Mouse (Mus musculus): ENCODE data around the gene Cad.

Cad gene

DNA sequence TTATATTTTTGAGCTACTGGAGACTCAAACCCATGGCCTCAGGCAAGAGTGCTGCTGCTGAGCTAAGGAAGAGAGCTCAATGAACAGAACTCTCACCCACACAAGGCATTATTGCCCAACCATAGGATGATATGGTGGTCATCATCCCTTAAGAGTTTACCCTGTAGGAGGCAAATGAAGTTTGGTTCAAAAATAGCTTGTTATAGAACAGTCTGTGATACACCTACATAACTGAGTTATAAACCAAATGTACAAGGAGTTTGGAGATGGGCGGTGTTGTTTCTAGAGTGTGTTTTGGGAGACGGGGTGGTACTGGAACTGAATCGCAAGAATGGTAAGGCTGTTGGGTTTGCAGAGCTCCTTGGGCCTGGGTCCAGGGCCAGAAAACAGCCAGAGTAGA lies 15.2 kb downstream of the Cad start:
- in situ Hi-C loops (cut with MboI; ENCODE audit: low sequenced_read_pairs) = no loop called here

DNA sequence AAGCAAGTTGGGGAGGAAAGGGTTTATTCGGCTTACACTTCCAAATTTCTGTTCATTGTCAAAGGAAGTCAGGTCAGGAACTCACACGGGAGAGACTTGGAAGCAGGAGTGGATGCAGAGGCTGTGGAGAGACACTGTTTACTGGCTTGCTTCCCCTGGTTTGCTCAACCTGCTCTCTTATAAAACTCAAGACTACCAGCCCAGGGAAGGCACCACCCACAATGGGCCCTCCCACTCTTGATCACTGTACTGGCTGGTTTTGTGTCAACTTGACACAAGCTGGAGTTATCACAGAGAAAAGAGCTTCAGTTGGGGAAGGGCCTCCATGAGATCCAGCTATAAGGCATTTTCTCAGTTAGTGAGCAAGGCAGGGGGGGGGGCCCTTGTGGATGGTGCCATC lies 16.5 kb downstream of the Cad start:
- in situ Hi-C loops (cut with MboI; ENCODE audit: low sequenced_read_pairs) = no loop called here

- in situ Hi-C loops (cut with MboI; ENCODE audit: low sequenced_read_pairs) = no loop called here
Observed at GRCm38 (mm10) chr5:31071821-31072220, 17.2 kb downstream of the Cad start.

DNA sequence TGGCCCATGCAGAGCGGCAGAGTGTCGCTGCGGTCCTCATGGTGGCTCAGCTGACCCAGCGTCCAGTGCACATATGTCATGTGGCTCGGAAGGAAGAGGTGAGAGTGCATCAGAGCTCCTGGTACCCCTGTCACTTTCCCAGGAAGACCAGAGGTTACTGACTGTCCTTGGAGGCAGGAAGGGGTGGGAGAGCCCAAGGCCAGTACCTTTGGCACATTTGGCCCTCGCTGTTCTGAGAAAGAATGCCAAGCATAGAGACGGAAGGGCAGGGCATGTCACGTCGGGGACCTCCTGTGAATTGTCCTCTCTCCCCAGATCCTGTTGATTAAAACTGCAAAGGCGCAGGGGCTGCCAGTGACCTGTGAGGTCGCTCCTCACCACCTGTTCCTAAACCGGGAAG lies 18.6 kb downstream of the Cad start:
- in situ Hi-C loops (cut with MboI; ENCODE audit: low sequenced_read_pairs) = no loop called here

DNA sequence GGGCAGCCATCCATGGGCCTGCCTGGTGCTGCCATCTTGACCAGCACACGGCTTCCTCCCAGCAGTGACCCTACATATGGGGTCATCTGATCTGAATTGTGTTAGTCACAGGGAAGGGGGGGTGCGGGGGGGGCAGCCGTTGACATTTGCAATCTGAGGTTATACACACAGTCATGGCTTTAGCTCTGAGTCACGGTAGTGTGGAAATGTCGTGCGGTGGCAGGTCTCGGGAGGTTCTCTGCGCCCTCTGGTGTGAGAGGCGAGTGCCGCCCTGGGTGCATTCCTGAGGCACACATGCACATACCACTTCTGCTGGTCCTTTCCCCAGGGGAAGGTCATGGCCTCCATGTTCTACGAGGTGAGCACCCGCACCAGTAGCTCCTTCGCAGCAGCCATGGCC lies 21.8 kb downstream of the Cad start:
- in situ Hi-C loops (cut with MboI; ENCODE audit: low sequenced_read_pairs) = no loop called here

GRCm38 (mm10) chr5:31080059-31080794 lies 25.6 kb downstream of the Cad start:
- in situ Hi-C loops (cut with MboI; ENCODE audit: low sequenced_read_pairs) = no loop called here

DNA sequence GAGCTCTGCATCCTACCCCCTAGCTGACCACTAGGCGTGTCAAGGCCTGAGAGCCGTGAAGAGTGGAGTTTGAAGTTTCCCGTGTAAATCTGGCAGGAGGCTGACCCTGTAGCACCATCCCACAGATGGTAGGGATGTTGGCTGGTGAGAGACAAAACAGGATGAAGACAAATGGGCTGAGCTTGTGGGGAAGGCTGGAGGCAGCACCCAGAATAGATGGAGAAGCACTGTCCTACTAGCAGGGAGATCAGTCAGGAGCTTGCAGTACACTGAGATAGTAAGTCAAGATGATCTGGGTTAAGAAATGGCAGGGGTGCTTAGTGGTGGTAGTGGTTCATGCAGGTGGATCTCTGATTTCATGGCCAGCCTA lies 26.2 kb downstream of the Cad start:
- in situ Hi-C loops (cut with MboI; ENCODE audit: low sequenced_read_pairs) = no loop called here

- in situ Hi-C loops (cut with MboI; ENCODE audit: low sequenced_read_pairs) = no loop called here
Observed at GRCm38 (mm10) chr5:31081386-31081785, 26.8 kb downstream of the Cad start.

GRCm38 (mm10) chr5:31082355-31082754 lies 27.8 kb downstream of the Cad start:
- in situ Hi-C loops (cut with MboI; ENCODE audit: low sequenced_read_pairs) = no loop called here

GRCm38 (mm10) chr5:31082935-31083625 lies 28.5 kb downstream of the Cad start:
- in situ Hi-C loops (cut with MboI; ENCODE audit: low sequenced_read_pairs) = no loop called here

DNA sequence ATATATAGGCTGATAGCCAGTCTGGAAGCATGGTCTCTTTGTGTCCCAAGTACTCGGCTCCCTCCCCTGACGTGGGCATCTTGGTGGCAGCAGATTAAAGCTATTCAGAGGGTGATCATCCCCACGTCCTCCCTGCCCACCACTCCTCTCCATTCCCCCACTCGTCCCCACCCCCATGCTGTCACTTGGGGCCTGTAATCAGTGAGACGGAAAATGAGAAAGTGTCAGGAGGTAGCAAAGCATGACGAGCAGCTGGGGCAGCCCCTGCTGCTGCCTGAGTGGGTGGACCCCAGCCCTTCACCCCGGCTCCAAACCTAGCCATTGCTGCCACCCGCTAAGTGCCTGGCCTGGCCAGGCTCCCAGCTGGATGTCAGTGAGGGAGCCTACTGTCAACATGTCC lies 29.4 kb downstream of the Cad start:
- in situ Hi-C loops (cut with MboI; ENCODE audit: low sequenced_read_pairs) = no loop called here

GRCm38 (mm10) chr5:31086606-31087005 lies 32.0 kb downstream of the Cad start:
- in situ Hi-C loops (cut with MboI; ENCODE audit: low sequenced_read_pairs) = no loop called here

- in situ Hi-C loops (cut with MboI; ENCODE audit: low sequenced_read_pairs) = no loop called here
Observed at GRCm38 (mm10) chr5:31087131-31087530, 32.6 kb downstream of the Cad start.

DNA sequence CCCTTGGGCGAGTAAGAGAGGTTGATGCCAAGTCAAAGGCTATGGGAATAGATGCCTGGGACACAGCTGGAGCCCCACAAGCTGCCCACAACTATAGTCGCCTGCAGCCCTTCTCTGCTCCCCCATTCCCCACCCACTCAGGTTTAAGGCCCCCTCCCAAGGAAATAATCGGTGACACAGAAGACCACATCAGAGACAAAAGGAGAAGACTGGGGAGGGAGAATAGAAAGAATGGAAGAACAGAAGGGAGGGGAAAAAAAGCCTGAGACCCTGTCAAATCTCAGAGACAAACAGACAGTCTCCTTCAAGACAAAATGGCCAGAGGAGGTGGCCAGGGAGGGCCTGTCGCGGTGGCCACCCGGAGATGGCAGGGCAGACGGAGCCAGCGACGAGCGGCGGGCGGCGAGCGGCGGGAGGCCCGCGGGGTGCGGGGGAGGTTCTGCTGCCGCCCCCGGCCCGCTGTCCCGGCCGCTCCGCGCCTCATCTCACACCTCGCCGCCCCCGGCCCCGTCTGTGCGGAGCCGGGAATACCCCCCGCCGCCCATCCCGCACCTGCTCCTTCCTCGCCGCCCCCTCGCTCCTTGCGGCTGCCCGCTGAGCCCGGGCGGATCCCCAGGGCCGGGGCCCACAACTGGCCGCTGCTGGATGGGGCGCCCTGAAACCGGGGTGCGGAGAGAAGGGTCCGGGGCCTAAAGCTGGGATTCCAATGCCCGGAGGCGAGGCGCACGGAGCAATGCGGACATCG lies 37.8 kb downstream of the Cad start:
- in situ Hi-C loops (cut with MboI; ENCODE audit: low sequenced_read_pairs) = no loop called here

- in situ Hi-C loops (cut with MboI; ENCODE audit: low sequenced_read_pairs) = no loop called here
Observed at GRCm38 (mm10) chr5:31093151-31094041, 38.8 kb downstream of the Cad start.

GRCm38 (mm10) chr5:31094100-31094798 lies 39.7 kb downstream of the Cad start:
- in situ Hi-C loops (cut with MboI; ENCODE audit: low sequenced_read_pairs) = no loop called here

- in situ Hi-C loops (cut with MboI; ENCODE audit: low sequenced_read_pairs) = no loop called here
Observed at GRCm38 (mm10) chr5:31094799-31095691, 40.5 kb downstream of the Cad start.

- in situ Hi-C loops (cut with MboI; ENCODE audit: low sequenced_read_pairs) = no loop called here
Observed at GRCm38 (mm10) chr5:31095711-31096480, 41.3 kb downstream of the Cad start.
